Mouse (Mus musculus) neural tube, embryonic 11.5 days (tissue): ENCODE data around the gene Spata46. TPM values are rescaled to one million over a fixed set of nuclear protein-coding genes. Genes with fewer than 3 reads are reported as not detected.

Experiments
- ATAC-seq: fragments of 200-750 bp; cut with Nextera tagmentation; 2 replicates; pipeline ENCODE4 v1.8.0; 2017; ENCODE audit warnings: moderate number of reproducible peaks, mild to moderate bottlenecking, moderate TSS enrichment, moderate library complexity; ENCODE audit not compliant: insufficient read depth, low FRiP score, low TSS enrichment
- DNase-seq: peaks from one replicate; pipeline ENCODE4 v3.0.0-alpha.2; 2015; ENCODE audit warnings: low spot score
- H3K27ac ChIP-seq: fragments of 300-500 bp; sonication (generic); 2 replicates; pipeline ENCODE4 v1.5.1; 2014; ENCODE audit warnings: low read depth, mild to moderate bottlenecking, low read length
- H3K27me3 ChIP-seq: fragments of 300-500 bp; sonication (generic); 2 replicates; pipeline ENCODE4 v1.6.1; 2014; ENCODE audit warnings: mild to moderate bottlenecking, low read length, mixed read lengths; ENCODE audit not compliant: control insufficient read depth, insufficient read depth
- H3K36me3 ChIP-seq: fragments of 300-500 bp; sonication (generic); 2 replicates; pipeline ENCODE4 v1.6.1; 2014; ENCODE audit warnings: mild to moderate bottlenecking, low read length, moderate library complexity, mixed read lengths; ENCODE audit not compliant: control insufficient read depth, insufficient read depth
- H3K4me1 ChIP-seq: fragments of 300-500 bp; sonication (generic); 2 replicates; pipeline ENCODE4 v1.6.1; 2014; ENCODE audit warnings: low read length, mixed read lengths; ENCODE audit not compliant: control insufficient read depth, insufficient read depth
- H3K4me2 ChIP-seq: fragments of 300-500 bp; sonication (generic); 2 replicates; pipeline ENCODE4 v1.6.1; 2014; ENCODE audit warnings: low read depth, mild to moderate bottlenecking, moderate library complexity
- H3K4me3 ChIP-seq: fragments of 300-500 bp; sonication (generic); 2 replicates; pipeline ENCODE4 v1.5.1; 2014; ENCODE audit warnings: low read depth, low read length
- H3K9ac ChIP-seq: fragments of 300-500 bp; sonication (generic); 2 replicates; pipeline ENCODE4 v1.6.1; 2014; ENCODE audit warnings: mild to moderate bottlenecking, low read length
- H3K9me3 ChIP-seq: fragments of 300-500 bp; sonication (generic); 2 replicates; pipeline ENCODE4 v1.6.1; 2016; ENCODE audit warnings: low read length; ENCODE audit not compliant: control insufficient read depth
- WGBS: fragments of 180-500 bp; shearing (Covaris S2); extraction: QIAGEN DNeasy Blood & Tissue Kit; methylation state at CpG from one replicate; pipeline ENCODE4 v1.1.7; 2014; 5-methylcytosine and 5-hydroxymethylcytosine counted together
- polyA plus RNA-seq: library from polyadenylated mRNA; unstranded; fragments of >200 nt; fragmentation: Nextera tagmentation; extraction: Ambion mirVana; gene quantifications from 2 replicates; pipeline ENCODE4 v1.2.1, GENCODE M21; 2014

The Spata46 gene
- polyA plus RNA-seq, 1 experiment from 2014 or later: 1.2 TPM

GRCm38 (mm10) chr1:170351080-170351479, 42.5 kb downstream of the Spata46 start:
- no peaks in the 10 kb centered on the region for H3K9me3 ChIP-seq
- no peak overlapping the region for H3K27ac ChIP-seq
- ATAC-seq: no peak
- no peak overlapping the region for H3K9ac ChIP-seq
- H3K4me2 ChIP-seq: no peak overlapping the region
- H3K36me3 ChIP-seq: no peaks in the 10 kb centered on the region
- no peaks in the 10 kb centered on the region for H3K4me1 ChIP-seq
- no peak overlapping the region for H3K4me3 ChIP-seq
- no peak for DNase-seq
- no peaks in the 10 kb centered on the region for H3K27me3 ChIP-seq

GRCm38 (mm10) chr1:170353335-170353734, 44.7 kb downstream of the Spata46 start:
- no peak overlapping the region for H3K4me2 ChIP-seq
- no peak overlapping the region for H3K4me3 ChIP-seq
- no peaks in the 10 kb centered on the region for H3K4me1 ChIP-seq
- H3K9me3 ChIP-seq: no peaks in the 10 kb centered on the region
- DNase-seq: no peak
- no peak overlapping the region for H3K9ac ChIP-seq
- 65% methylated on average over 3 of the region's 3 CpGs for WGBS
- H3K27ac ChIP-seq: no peak overlapping the region
- no peaks in the 10 kb centered on the region for H3K27me3 ChIP-seq
- H3K36me3 ChIP-seq: no peaks in the 10 kb centered on the region
- no peak for ATAC-seq

GRCm38 (mm10) chr1:170360183-170360915, 51.7 kb downstream of the Spata46 start:
- H3K27me3 ChIP-seq: no peaks in the 10 kb centered on the region
- WGBS: 71% methylated on average over 10 of the region's 10 CpGs
- H3K4me2 ChIP-seq: no peak overlapping the region
- no peak overlapping the region for H3K27ac ChIP-seq
- ATAC-seq (no peak), DNase-seq (no peak)
- no peaks in the 10 kb centered on the region for H3K4me1 ChIP-seq
- no peak overlapping the region for H3K9ac ChIP-seq
- no peak overlapping the region for H3K4me3 ChIP-seq
- no peaks in the 10 kb centered on the region for H3K9me3 ChIP-seq
- no peaks in the 10 kb centered on the region for H3K36me3 ChIP-seq

Other genes starting within 250 kb of the Spata46 start
- gene Ddr2, start 198.0 kb upstream of the Spata46 start, polyA plus RNA-seq: 36.0 and 43.6 TPM in 2 replicates
- 66.2 and 71.9 TPM in 2 replicates for gene Uap1, start 133.8 kb upstream of the Spata46 start, polyA plus RNA-seq
- gene Uhmk1, start 93.4 kb upstream of the Spata46 start, polyA plus RNA-seq: 17.3 and 19.7 TPM in 2 replicates
- gene Sh2d1b2, start 76.1 kb upstream of the Spata46 start, polyA plus RNA-seq: not detected in 2 replicates
- gene Sh2d1b1, start 31.5 kb upstream of the Spata46 start, polyA plus RNA-seq: 0.12 TPM in 1 of 2 replicates, not detected in the other
- 2.7 and 2.9 TPM in 2 replicates for gene Gm7694, start 2.5 kb upstream of the Spata46 start, polyA plus RNA-seq